Mouse (Mus musculus): ENCODE results near the gene Rnf13.
"Not testable (repeated sequence)": the region's sequence is repeated elsewhere in the genome, so short reads cannot be mapped to it uniquely, and the experiment has no call there.

Rnf13 gene

GRCm38 (mm10) chr3:57735511-57736370 lies at the start of gene Rnf13:
Gene Rnf13 (plus strand): TSS chr3:57736062.
- peak; percentile 98 for DNase-seq (ENCODE audit: low spot score in 2 of 2)

GRCm38 (mm10) chr3:57691772-57692171 lies 44.1 kb upstream of the Rnf13 start:
- no peak for DNase-seq (ENCODE audit: low spot score in 2 of 2)

GRCm38 (mm10) chr3:57692719-57693118 lies 43.1 kb upstream of the Rnf13 start, which contains the start of gene Ankub1:
Gene Ankub1 (minus strand): TSS chr3:57692799.
- no peak for DNase-seq (ENCODE audit: low spot score in 2 of 2)

- DNase-seq (ENCODE audit: low spot score in 2 of 2): no peak
Measured at GRCm38 (mm10) chr3:57696249-57696648, 39.6 kb upstream of the Rnf13 start.

GRCm38 (mm10) chr3:57696779-57697178 lies 39.1 kb upstream of the Rnf13 start:
- no peak for DNase-seq (ENCODE audit: low spot score in 2 of 2)

- DNase-seq (ENCODE audit: low spot score in 2 of 2): no peak
Measured at GRCm38 (mm10) chr3:57714151-57714550, 21.7 kb upstream of the Rnf13 start.

GRCm38 (mm10) chr3:57732206-57732915 lies 3.5 kb upstream of the Rnf13 start:
- DNase-seq (ENCODE audit: low spot score in 2 of 2): no peak

- no peak for DNase-seq (ENCODE audit: low spot score in 2 of 2)
Measured at GRCm38 (mm10) chr3:57736419-57737095, 695 bp downstream of the Rnf13 start.

GRCm38 (mm10) chr3:57739830-57740229 lies 4.0 kb downstream of the Rnf13 start:
- no peak for DNase-seq (ENCODE audit: low spot score in 2 of 2)

GRCm38 (mm10) chr3:57748576-57749267 lies 12.9 kb downstream of the Rnf13 start:
- no peak for DNase-seq (ENCODE audit: low spot score in 2 of 2)

- DNase-seq (ENCODE audit: low spot score in 2 of 2): no peak
Measured at GRCm38 (mm10) chr3:57776915-57777314, 41.1 kb downstream of the Rnf13 start.

GRCm38 (mm10) chr3:57788472-57788871 lies 52.6 kb downstream of the Rnf13 start:
- no peak for DNase-seq (ENCODE audit: low spot score in 2 of 2)

- DNase-seq (ENCODE audit: low spot score in 2 of 2): no peak
Measured at GRCm38 (mm10) chr3:57789005-57789962, 53.4 kb downstream of the Rnf13 start.

GRCm38 (mm10) chr3:57791104-57791503 lies 55.2 kb downstream of the Rnf13 start:
- no peak for DNase-seq (ENCODE audit: low spot score in 2 of 2)

- DNase-seq (ENCODE audit: low spot score in 2 of 2): not testable (repeated sequence)
Measured at GRCm38 (mm10) chr3:57795071-57795470, 59.2 kb downstream of the Rnf13 start.

- DNase-seq (ENCODE audit: low spot score in 2 of 2): peak in 1 of 2 experiments; percentile 23
Measured at GRCm38 (mm10) chr3:57815447-57815846, 79.6 kb downstream of the Rnf13 start.

GRCm38 (mm10) chr3:57825866-57826265 lies 90.0 kb downstream of the Rnf13 start:
- DNase-seq (ENCODE audit: low spot score in 2 of 2): no peak

- DNase-seq (ENCODE audit: low spot score in 2 of 2): no peak
Measured at GRCm38 (mm10) chr3:57833585-57833984, 97.7 kb downstream of the Rnf13 start.

GRCm38 (mm10) chr3:57836911-57837310 lies 101.0 kb downstream of the Rnf13 start:
- no peak for DNase-seq (ENCODE audit: low spot score in 2 of 2)

GRCm38 (mm10) chr3:57843775-57844174 lies 107.9 kb downstream of the Rnf13 start:
- DNase-seq (ENCODE audit: low spot score in 2 of 2): no peak

Measured in frontal cortex, postnatal 36 days (tissue).